Mouse (Mus musculus) kidney, adult 11 months (tissue): ENCODE measurements around the gene Dctn2.
A peak's percentile ranks its signal among the peaks of the same experiment; 100 is the strongest.

Experiments
- DNase-seq: peaks from one replicate; pipeline ENCODE4 v3.0.0; 2022

Dctn2 gene

GRCm38 (mm10) chr10:127266112-127267091 is at the start of gene Dctn2:
TSS of gene Dctn2 (plus strand) at chr10:127266368.
- DNase-seq: peak; percentile 97

DNA sequence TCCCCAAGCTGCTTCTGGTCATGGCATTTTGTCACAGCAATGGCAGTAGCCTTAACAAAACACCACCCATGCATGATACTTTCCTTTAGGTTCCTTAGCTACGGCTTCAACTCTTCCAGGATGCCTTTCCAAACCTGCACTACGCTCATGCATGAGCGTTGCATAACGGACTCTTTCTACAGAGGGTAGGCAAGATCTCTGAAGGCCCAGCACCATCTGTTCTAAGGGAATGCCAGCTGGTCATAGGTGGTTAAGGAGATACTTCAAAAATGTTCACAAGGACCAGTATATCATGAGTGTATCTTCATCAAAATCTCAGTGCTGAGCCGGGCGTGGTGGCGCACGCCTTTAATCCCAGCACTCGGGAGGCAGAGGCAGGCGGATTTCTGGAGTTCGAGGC is 49.7 kb upstream of the Dctn2 start:
- no peak for DNase-seq

GRCm38 (mm10) chr10:127217177-127217576 is 49.0 kb upstream of the Dctn2 start:
- no peak for DNase-seq

- no peak for DNase-seq
Measured at GRCm38 (mm10) chr10:127218339-127218738, 47.8 kb upstream of the Dctn2 start.

DNA sequence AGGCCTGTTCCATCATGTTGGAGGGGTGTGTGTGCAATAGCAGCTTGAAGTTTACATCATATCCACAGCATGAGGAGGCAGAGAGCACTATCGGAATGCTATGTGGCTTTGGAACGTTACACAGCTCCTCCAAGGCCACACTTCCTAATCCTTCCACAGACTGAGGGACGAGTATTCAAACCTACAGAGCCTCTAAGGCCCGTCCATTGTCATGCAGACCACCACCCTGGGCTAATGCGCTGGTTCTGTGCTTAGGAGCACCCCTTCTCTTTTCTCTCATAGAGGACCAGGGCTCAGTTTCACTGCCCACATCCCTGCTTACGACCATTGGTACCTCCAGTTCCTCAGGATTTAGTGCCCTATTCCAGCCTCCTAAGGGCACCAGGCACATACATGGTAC is 41.0 kb upstream of the Dctn2 start:
- no peak for DNase-seq

DNA sequence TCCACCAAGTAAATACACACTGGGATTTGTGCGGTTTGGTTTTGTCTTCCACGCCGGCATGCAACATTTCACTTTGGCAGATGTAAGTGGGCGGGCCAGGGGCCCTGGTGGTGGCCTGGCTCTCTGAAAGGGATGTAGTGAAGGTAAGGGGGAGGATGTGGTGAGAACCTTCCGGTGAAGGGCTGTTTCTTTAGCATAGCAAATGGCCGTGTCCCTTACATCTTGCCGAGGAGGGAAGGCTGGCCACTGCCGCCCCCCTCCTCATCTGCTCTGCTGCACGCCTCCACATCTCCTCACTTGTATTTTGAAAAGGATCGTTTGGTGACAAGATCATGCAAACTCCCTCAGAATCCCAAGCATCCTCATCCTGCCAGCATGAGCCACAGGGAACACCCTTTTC is 40.4 kb upstream of the Dctn2 start:
- no peak for DNase-seq

- peak; percentile 35 for DNase-seq
Measured at GRCm38 (mm10) chr10:127226318-127226895, 39.8 kb upstream of the Dctn2 start.

- no peak for DNase-seq
Measured at GRCm38 (mm10) chr10:127227163-127227562, 39.0 kb upstream of the Dctn2 start.

DNA sequence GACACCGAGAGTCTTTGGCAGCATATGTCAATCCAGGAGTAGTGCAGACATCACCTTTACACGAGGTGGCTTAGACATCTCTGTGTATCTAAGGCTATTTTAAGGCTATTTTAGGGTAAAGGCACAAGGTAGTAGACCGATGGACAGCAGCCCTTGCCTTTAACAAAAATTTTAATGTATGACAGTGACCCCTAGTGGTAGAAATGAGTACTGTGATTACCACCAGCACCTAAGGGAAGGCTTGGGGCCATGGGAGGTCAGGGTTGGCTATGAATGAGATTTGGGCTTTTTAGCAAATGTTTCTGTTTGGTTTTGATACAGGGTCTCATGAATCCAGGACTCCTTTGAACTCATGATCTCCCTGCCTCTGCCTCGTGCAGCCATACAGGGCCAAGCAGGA is 37.3 kb upstream of the Dctn2 start:
- no peak for DNase-seq

DNA sequence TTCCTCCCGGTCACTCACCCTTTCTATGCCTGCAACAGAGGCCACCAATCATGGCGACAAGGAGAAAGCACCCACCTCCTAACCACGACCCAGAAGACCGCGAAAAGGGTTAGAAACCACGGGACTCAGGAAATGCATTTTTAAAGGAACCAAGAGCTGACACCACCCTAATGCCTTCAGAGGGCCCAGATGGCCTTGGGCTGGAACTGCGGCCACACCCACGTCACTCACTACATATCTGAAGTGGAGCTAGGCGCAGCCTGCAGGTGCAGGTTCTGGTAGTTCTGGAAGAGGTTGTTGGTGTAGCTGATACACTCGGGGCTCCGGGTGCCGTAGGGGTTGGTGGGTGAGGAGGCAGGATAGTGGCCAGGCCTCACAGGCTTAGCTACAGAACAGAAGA is 35.5 kb upstream of the Dctn2 start:
- DNase-seq: no peak

GRCm38 (mm10) chr10:127231741-127232140 is 34.4 kb upstream of the Dctn2 start:
- no peak for DNase-seq

- DNase-seq: no peak
Measured at GRCm38 (mm10) chr10:127233141-127233540, 33.0 kb upstream of the Dctn2 start.

- DNase-seq: no peak
Measured at GRCm38 (mm10) chr10:127236541-127236940, 29.6 kb upstream of the Dctn2 start.

DNA sequence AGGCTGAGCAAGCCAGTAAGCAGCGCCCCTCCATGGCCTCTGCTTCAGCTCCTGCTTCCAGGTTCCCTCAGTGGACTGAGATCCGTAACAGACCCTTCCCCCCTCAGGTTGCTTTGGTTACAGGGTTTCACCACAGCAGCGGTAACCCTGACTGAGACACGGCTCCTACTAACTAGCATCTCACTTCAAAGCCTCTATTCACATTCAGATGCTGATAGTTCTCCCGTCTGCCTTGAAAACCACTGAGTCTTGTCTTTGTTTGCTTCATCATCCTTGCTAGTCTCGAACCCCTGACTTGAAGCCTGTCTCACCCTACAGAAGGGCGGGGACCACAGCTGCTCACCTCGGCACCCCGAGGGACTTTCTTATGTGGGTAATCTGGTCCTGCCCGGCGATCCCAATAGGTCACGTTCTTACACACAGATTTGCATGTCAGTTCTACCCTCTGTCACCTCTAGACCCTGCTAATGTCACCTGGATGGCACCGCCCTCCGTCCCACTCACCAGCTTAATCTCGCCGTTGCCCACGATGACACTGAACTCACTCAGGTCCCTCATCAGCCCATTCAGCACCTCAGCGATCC is 27.8 kb upstream of the Dctn2 start:
- DNase-seq: no peak

DNA sequence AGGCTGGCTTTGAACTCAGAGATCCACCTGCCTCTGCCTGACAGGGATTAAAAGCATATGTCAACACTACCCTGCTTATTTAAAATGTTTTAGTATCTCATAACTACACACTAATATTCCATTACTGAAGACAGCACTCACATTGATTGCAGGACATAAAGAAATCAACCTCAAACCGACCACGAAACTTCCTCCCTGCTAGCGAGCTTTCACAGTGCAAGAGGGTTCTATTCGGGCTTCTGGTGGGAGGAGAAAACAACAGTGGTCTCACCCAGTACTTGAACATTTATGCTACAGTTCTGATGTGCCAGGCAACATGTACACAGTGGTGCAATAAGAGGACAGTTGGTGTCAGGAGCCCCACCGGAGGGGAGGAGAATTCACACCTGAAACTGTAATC is 15.4 kb upstream of the Dctn2 start:
- no peak for DNase-seq

DNA sequence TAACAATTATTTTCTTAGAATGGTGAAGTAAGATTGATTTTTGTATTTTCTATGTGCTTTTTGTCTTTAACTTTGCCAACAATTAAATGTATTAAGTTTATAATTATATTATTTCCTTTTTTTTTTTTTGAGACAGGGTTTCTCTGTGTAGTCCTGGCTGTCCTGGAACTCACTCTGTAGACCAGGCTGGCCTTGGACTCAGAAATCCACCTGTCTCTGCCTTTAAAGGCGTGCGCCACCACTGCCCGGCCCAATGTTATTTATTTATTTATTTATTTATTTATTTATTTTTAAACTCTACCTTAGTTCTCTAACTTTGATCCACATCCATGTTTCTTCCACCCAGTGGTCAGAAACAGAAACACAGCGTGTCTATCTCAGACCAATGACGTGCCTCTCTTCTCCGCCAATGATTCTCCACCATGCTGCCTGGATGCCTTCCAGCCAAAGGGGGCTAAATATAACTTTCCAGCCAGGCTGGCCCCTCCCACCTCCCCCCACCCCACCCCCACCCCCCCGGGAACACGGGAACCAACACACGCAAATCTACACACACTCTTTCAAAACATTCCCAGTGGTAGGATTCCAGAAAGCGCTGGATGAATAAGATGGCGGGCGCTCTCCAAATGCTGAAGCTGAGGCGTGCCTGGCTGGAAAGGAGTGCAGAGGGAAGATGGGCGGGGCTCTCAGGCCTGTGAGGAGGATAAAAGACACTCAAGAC is 10.4 kb upstream of the Dctn2 start:
- peak; percentile 38 for DNase-seq

GRCm38 (mm10) chr10:127257790-127258189 is 8.4 kb upstream of the Dctn2 start:
- no peak for DNase-seq

DNA sequence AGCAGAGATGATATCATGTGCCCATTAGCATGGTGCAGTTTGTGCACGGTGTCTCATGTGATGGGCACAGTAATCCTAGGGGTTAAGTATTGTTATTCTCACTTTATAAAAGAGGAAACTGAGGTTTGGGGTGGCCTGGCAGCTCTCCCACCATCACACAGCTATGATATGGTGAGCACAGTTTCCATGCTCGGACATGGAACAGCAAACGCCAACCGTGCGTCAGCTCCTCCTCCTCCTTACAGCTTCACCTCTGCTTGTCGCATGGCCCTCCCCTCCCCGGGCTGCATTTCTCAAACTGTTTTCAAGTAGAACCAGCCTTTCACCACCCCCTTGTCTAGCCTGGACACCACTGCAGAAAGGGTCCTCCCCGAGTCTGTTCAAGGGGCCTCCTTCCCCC is 7.7 kb upstream of the Dctn2 start:
- DNase-seq: no peak

DNA sequence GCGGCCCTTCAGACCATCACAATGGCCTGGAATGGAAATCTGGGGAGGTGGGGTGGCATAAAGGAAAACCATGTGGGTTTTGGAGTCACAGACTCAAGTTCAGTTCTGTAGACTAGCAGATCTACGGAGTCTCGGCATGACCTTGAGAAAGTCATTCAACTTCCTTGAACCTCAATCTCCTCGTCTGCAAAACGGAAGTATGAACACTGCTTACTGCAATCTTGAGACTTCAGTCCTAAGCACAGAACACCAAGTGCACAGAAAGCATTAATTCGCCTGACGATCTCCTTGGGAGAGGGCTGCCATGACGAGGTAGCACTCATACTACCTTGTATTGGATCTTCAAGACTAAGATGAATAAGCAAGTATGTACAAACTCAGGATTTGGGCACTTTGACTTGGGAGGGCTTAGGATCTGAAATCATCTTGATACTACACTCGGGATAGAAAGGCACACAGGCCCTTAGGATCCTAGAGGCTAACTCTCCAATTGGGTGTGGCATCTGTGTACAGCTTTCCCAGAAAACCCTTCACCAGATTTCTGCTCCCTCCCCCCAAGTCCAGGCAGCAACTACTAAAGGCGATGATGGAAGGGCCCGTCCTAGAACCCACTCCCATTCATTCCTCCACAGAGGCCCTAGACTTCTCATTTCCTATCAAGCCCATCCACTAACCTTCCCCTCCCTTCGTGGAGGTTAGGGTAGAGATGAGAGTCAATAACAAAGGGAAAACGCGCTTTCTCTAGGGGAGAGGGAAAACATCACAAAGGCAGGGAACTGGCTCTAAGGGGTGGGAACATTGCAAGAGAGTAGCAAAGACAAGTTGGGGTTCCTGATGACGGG is 4.2 kb upstream of the Dctn2 start:
- no peak for DNase-seq

DNA sequence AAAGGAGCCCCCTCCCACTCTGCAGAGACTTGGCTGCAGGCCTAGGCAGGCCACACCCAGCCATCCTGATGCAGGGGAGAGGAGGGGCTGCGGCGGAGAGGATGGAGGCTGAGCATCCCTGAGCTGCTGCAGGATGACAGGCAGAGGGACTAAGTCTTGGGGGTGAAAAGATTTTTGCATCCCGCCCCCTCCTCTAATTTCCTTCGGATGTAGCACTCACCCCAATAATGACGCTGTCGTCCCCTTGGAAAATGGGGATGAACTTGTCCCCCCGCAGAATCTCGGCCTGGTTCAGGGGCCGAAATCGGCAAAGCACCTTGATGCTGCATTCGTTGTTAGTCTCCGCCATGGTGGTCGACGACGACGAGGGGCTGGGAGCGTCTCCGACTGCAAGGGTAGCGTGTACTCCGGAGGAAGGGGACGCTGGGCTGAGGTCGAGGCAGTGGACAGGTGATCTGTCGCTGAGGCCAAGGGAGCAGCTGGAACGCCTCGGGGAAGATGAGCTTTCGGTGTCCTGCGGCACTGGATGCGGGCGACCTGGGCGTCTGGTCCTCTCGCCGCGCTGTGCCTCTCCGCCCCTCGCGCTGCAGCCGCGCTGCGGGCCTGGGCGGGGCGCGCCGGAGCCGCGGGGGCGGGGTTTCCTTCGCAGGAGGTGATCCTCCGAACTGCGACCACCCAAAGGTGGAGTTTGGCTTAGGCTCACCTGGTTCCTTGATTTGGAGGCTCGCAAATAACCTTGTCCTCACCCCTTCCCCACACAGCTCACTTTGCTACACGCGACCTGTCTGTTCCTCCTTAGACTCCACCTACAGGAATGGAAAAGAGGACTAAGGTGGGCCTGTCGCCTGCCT is 3.4 kb upstream of the Dctn2 start, which contains the start of gene Kif5a:
Gene Kif5a (minus strand): TSS at position 801 of the 851 bp plus-strand sequence.
- peak; percentile 18 for DNase-seq

DNA sequence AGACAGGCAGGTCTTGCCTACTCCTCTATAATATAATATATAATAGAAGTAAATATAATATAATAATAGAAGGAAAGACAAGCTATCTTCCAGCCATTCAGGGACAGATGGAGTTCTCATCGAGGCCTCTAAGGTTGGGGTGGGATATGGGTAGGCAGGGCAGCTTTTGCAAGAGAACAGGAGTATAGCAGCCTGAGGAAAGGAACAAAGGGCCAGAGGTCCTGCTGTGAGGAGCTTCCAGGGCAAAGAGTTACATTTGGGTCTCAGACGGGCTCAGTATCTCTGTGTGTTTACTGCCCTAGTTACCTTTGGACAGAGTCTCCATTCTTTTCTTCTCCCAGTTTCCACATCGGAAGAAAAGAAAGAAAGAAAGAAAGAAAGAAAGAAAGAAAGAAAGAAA is 2.5 kb upstream of the Dctn2 start:
- no peak for DNase-seq
